Mouse (Mus musculus) forebrain, embryonic 10.5 days (tissue): ENCODE data around the gene Lemd1. TPM values are rescaled to one million over a fixed set of nuclear protein-coding genes. Genes with fewer than 3 reads are reported as not detected.

Experiments used
- DNase-seq: peaks from one replicate; pipeline ENCODE4 v3.0.0-alpha.2; 2017; ENCODE audit warnings: low spot score; ENCODE audit errors: extremely low spot score
- H3K27ac ChIP-seq: fragments of 300-500 bp; sonication (generic); 2 replicates; pipeline ENCODE4 v1.5.1; 2016; ENCODE audit warnings: mild to moderate bottlenecking
- H3K27me3 ChIP-seq: fragments of 300-500 bp; sonication (generic); 2 replicates; pipeline ENCODE4 v1.6.1; 2016; ENCODE audit warnings: mild to moderate bottlenecking; ENCODE audit not compliant: poor library complexity, severe bottlenecking
- H3K36me3 ChIP-seq: fragments of 300-500 bp; sonication (generic); replicated peaks from 2 replicates; pipeline ENCODE4 v1.6.1; 2016; ENCODE audit warnings: mild to moderate bottlenecking, moderate library complexity
- H3K4me1 ChIP-seq: fragments of 300-500 bp; sonication (generic); 2 replicates; pipeline ENCODE4 v1.6.1; 2016
- H3K4me3 ChIP-seq: fragments of 300-500 bp; sonication (generic); 2 replicates; pipeline ENCODE4 v1.5.1; 2016; ENCODE audit warnings: mild to moderate bottlenecking, moderate library complexity
- H3K9me3 ChIP-seq: fragments of 300-500 bp; sonication (generic); 2 replicates; pipeline ENCODE4 v1.6.1; 2016; ENCODE audit warnings: mild to moderate bottlenecking, moderate library complexity
- WGBS: fragments of 180-500 bp; shearing (Covaris S2); methylation state at CpG from one replicate; pipeline ENCODE4 v1.1.7; 2016; 5-methylcytosine and 5-hydroxymethylcytosine counted together
- polyA plus RNA-seq: library from polyadenylated mRNA; unstranded; fragments of >200 nt; fragmentation: Nextera tagmentation; extraction: Ambion mirVana; gene quantifications from 2 replicates; pipeline ENCODE4 v1.2.1, GENCODE M21; 2016

Lemd1 gene
- polyA plus RNA-seq, 1 experiment from 2014 or later: 4.2 TPM

GRCm38 (mm10) chr1:132292318-132293129 is 101.3 kb downstream of the Lemd1 start:
- Histone ChIP-seq H3K4me1 (peaks cover 92% of the 10 kb centered on the region), H3K36me3 (no peaks in the 10 kb centered on the region), H3K27ac (peak overlapping the region; percentile 81), H3K4me3 (no peak overlapping the region), H3K9me3 (no peaks in the 10 kb centered on the region), H3K27me3 (peaks cover 71% of the 10 kb centered on the region)
- WGBS: 34% methylated on average over 21 of the region's 21 CpGs
- DNase-seq: peak; percentile 58

GRCm38 (mm10) chr1:132295506-132295905 is 104.3 kb downstream of the Lemd1 start:
- H3K4me1 ChIP-seq: peaks cover 91% of the 10 kb centered on the region
- no peak for DNase-seq

GRCm38 (mm10) chr1:132296051-132296450 is 104.8 kb downstream of the Lemd1 start:
- H3K27me3 ChIP-seq: peaks cover 78% of the 10 kb centered on the region
- no peak for DNase-seq
- H3K9me3 ChIP-seq: no peaks in the 10 kb centered on the region
- H3K4me1 ChIP-seq: peaks cover 86% of the 10 kb centered on the region
- 65% methylated on average over 3 of the region's 3 CpGs for WGBS
- H3K36me3 ChIP-seq: no peaks in the 10 kb centered on the region
- H3K27ac ChIP-seq: peak overlapping the region; percentile 51; the same call in 1 of the 2 replicates
- no peak overlapping the region for H3K4me3 ChIP-seq

More at GRCm38 (mm10) chr1:132295506-132295905, 104.3 kb downstream of the Lemd1 start:
- peaks cover 75% of the 10 kb centered on the region for H3K27me3 ChIP-seq
- WGBS: 61% methylated on average over 7 of the region's 7 CpGs
- H3K36me3 ChIP-seq: no peaks in the 10 kb centered on the region
- no peaks in the 10 kb centered on the region for H3K9me3 ChIP-seq
- no peak overlapping the region for H3K4me3 ChIP-seq
- peak overlapping the region; percentile 51; the same call in 1 of the 2 replicates for H3K27ac ChIP-seq

- peaks cover 93% of the 10 kb centered on the region for H3K27me3 ChIP-seq
- H3K4me3 ChIP-seq: peak within 1 kb of the TSS; percentile 80
- no peaks in the 10 kb centered on the region for H3K9me3 ChIP-seq
- H3K36me3 ChIP-seq: no peaks in the 10 kb centered on the region
- WGBS: 1% methylated on average over 28 of the region's 28 CpGs
- peak within 1 kb of the TSS; percentile 85 for H3K27ac ChIP-seq
- DNase-seq: peak; percentile 53
- peaks cover 78% of the 10 kb centered on the region for H3K4me1 ChIP-seq
Measured at GRCm38 (mm10) chr1:132298425-132298800, 107.2 kb downstream of the Lemd1 start, which contains the start of gene Klhdc8a. Gene Klhdc8a, plus strand, starts transcription at chr1:132298626.

- H3K27ac ChIP-seq: peak overlapping the region; percentile 85
- peaks cover 94% of the 10 kb centered on the region for H3K27me3 ChIP-seq
- peak overlapping the region; percentile 80 for H3K4me3 ChIP-seq
- no peaks in the 10 kb centered on the region for H3K36me3 ChIP-seq
- 1% methylated on average over 65 of the region's 71 CpGs for WGBS
- H3K9me3 ChIP-seq: no peaks in the 10 kb centered on the region
- H3K4me1 ChIP-seq: peaks cover 80% of the 10 kb centered on the region
- DNase-seq: no peak
Measured at GRCm38 (mm10) chr1:132298801-132299464, 107.7 kb downstream of the Lemd1 start.

GRCm38 (mm10) chr1:132299744-132300143 is 108.5 kb downstream of the Lemd1 start:
- Histone ChIP-seq H3K27ac (no peak overlapping the region), H3K27me3 (peaks cover 92% of the 10 kb centered on the region), H3K4me1 (peaks cover 82% of the 10 kb centered on the region), H3K9me3 (no peaks in the 10 kb centered on the region), H3K36me3 (no peaks in the 10 kb centered on the region), H3K4me3 (no peak overlapping the region)
- WGBS: 85% methylated on average over 5 of the region's 5 CpGs
- DNase-seq: no peak

- peaks cover 83% of the 10 kb centered on the region for H3K4me1 ChIP-seq
- WGBS: 94% methylated on average over 5 of the region's 5 CpGs
Measured at GRCm38 (mm10) chr1:132301242-132301641, 110.0 kb downstream of the Lemd1 start.

GRCm38 (mm10) chr1:132302341-132302866 is 111.2 kb downstream of the Lemd1 start:
- Histone ChIP-seq H3K36me3 (no peaks in the 10 kb centered on the region), H3K4me3 (no peak overlapping the region), H3K27ac (no peak overlapping the region), H3K9me3 (no peaks in the 10 kb centered on the region), H3K4me1 (peaks cover 75% of the 10 kb centered on the region), H3K27me3 (peaks cover 77% of the 10 kb centered on the region)
- WGBS: 92% methylated on average over 9 of the region's 9 CpGs
- DNase-seq: no peak

More at GRCm38 (mm10) chr1:132301242-132301641, 110.0 kb downstream of the Lemd1 start:
- Histone ChIP-seq H3K27ac (no peak overlapping the region), H3K9me3 (no peaks in the 10 kb centered on the region), H3K36me3 (no peaks in the 10 kb centered on the region), H3K27me3 (peaks cover 79% of the 10 kb centered on the region), H3K4me3 (no peak overlapping the region)
- DNase-seq: no peak

- Histone ChIP-seq H3K27ac (no peak overlapping the region), H3K36me3 (no peaks in the 10 kb centered on the region), H3K4me1 (peaks cover 60% of the 10 kb centered on the region), H3K9me3 (no peaks in the 10 kb centered on the region), H3K27me3 (peaks cover 68% of the 10 kb centered on the region), H3K4me3 (no peak overlapping the region)
- 50% methylated on average over 9 of the region's 9 CpGs for WGBS
- no peak for DNase-seq
Measured at GRCm38 (mm10) chr1:132304618-132305214, 113.5 kb downstream of the Lemd1 start.

GRCm38 (mm10) chr1:132306160-132306559 is 114.9 kb downstream of the Lemd1 start:
- WGBS: 39% methylated on average over 4 of the region's 4 CpGs
- no peak for DNase-seq
- no peak overlapping the region for H3K4me3 ChIP-seq
- peaks cover 61% of the 10 kb centered on the region for H3K4me1 ChIP-seq
- no peaks in the 10 kb centered on the region for H3K9me3 ChIP-seq
- no peak overlapping the region for H3K27ac ChIP-seq
- H3K27me3 ChIP-seq: peaks cover 60% of the 10 kb centered on the region
- no peaks in the 10 kb centered on the region for H3K36me3 ChIP-seq

GRCm38 (mm10) chr1:132306808-132307207 is 115.6 kb downstream of the Lemd1 start:
- H3K27ac ChIP-seq: no peak overlapping the region
- H3K9me3 ChIP-seq: no peaks in the 10 kb centered on the region
- no peaks in the 10 kb centered on the region for H3K36me3 ChIP-seq
- DNase-seq: no peak
- no peak overlapping the region for H3K4me3 ChIP-seq
- peaks cover 61% of the 10 kb centered on the region for H3K4me1 ChIP-seq
- peaks cover 56% of the 10 kb centered on the region for H3K27me3 ChIP-seq
- 20% methylated on average over 4 of the region's 4 CpGs for WGBS

GRCm38 (mm10) chr1:132307962-132308361 is 116.7 kb downstream of the Lemd1 start:
- H3K4me3 ChIP-seq: no peak overlapping the region
- peaks cover 57% of the 10 kb centered on the region for H3K4me1 ChIP-seq
- H3K36me3 ChIP-seq: no peaks in the 10 kb centered on the region
- DNase-seq: no peak
- 0 out of 2 replicates have a peak overlapping the region, but pooled peaks have one; percentile 12 for H3K27ac ChIP-seq
- no peaks in the 10 kb centered on the region for H3K9me3 ChIP-seq
- H3K27me3 ChIP-seq: peaks cover 46% of the 10 kb centered on the region
- 86% methylated on average over 6 of the region's 6 CpGs for WGBS
